Mouse (Mus musculus): Measurements from ENCODE around the gene Atoh8. TPM values are rescaled to one million over a fixed set of nuclear protein-coding genes. Genes with fewer than 3 reads are reported as not detected.

The Atoh8 gene
- polyA plus RNA-seq, 1 experiment from 2014 or later = 11.8 TPM

DNA sequence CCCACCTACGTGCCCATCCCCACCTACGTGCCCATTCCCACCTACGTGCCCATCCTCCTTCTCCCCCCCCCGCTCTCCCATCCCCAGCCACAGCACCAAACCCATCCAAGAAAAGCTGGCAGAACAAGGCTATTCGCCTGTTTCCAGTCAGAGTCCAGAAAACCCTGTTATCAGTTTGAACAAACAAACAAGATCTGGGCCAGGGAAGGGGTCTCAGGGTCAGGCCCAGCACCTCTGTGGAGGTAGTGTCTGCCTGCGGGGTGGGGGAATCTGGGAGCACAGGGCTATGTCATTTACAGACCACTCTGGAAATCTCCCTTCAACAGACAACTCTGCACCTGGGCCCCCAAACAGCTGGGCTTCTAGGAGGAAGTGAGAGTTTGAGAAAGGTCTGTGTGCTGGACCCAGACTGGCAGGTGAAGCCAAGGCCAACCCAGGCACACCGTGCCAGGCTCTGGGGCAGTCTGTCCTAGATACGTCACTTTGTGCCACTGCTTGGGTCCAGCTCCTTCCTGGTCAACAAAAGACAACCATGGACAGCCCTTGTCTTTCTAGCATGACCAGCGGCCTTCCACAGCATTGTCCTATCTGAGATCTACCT is 7.6 kb downstream of the Atoh8 start:
- H3K27me3 ChIP-seq (ENCODE audit: control insufficient read depth, insufficient read depth, low read length) = no peaks in the 10 kb centered on the region; the same call in 1 of the 2 replicates
- H3K4me1 ChIP-seq (replicated peaks; ENCODE audit: control insufficient read depth, insufficient read depth, low read length) = peaks cover 13% of the 10 kb centered on the region
- ATAC-seq (replicated peaks; ENCODE audit: low FRiP score) = no peak

GRCm38 (mm10) chr6:72227011-72227410 is 8.4 kb downstream of the Atoh8 start:
- Histone ChIP-seq H3K4me3 (ENCODE audit: low read depth, low read length) (no peak overlapping the region), H3K4me2 (ENCODE audit: low read depth, low read length, severe bottlenecking) (no peak overlapping the region), H3K4me1 (replicated peaks; ENCODE audit: control insufficient read depth, insufficient read depth, low read length) (peaks cover 20% of the 10 kb centered on the region), H3K36me3 (ENCODE audit: control insufficient read depth, insufficient read depth, low read length) (no peaks in the 10 kb centered on the region), H3K27me3 (ENCODE audit: control insufficient read depth, insufficient read depth, low read length) (no peaks in the 10 kb centered on the region; the same call in 1 of the 2 replicates), H3K9me3 (ENCODE audit: control insufficient read depth, low read length) (no peaks in the 10 kb centered on the region), H3K9ac (ENCODE audit: low read length) (no peak overlapping the region), H3K27ac (ENCODE audit: low read depth, low read length) (no peak overlapping the region)
- WGBS = 91% methylated on average over 4 of the region's 4 CpGs
- no peak for ATAC-seq (replicated peaks; ENCODE audit: low FRiP score)
- no peak for DNase-seq (ENCODE audit: low spot score)

More for the DNA sequence above, 7.6 kb downstream of the Atoh8 start:
- H3K27ac ChIP-seq (ENCODE audit: low read depth, low read length) = no peak overlapping the region
- no peak overlapping the region for H3K4me3 ChIP-seq (ENCODE audit: low read depth, low read length)
- 92% methylated on average over 9 of the region's 9 CpGs for WGBS
- H3K9ac ChIP-seq (ENCODE audit: low read length) = no peak overlapping the region
- H3K9me3 ChIP-seq (ENCODE audit: control insufficient read depth, low read length) = no peaks in the 10 kb centered on the region
- H3K36me3 ChIP-seq (ENCODE audit: control insufficient read depth, insufficient read depth, low read length) = no peaks in the 10 kb centered on the region
- H3K4me2 ChIP-seq (ENCODE audit: low read depth, low read length, severe bottlenecking) = no peak overlapping the region
- DNase-seq (ENCODE audit: low spot score) = no peak

- Histone ChIP-seq H3K9ac (ENCODE audit: low read length) (no peak overlapping the region), H3K4me2 (ENCODE audit: low read depth, low read length, severe bottlenecking) (no peak overlapping the region), H3K36me3 (ENCODE audit: control insufficient read depth, insufficient read depth, low read length) (no peaks in the 10 kb centered on the region), H3K4me1 (replicated peaks; ENCODE audit: control insufficient read depth, insufficient read depth, low read length) (peaks cover 24% of the 10 kb centered on the region), H3K4me3 (ENCODE audit: low read depth, low read length) (no peak overlapping the region), H3K27ac (ENCODE audit: low read depth, low read length) (no peak overlapping the region), H3K9me3 (ENCODE audit: control insufficient read depth, low read length) (no peaks in the 10 kb centered on the region), H3K27me3 (ENCODE audit: control insufficient read depth, insufficient read depth, low read length) (no peaks in the 10 kb centered on the region)
- DNase-seq (ENCODE audit: low spot score) = no peak
- 80% methylated on average over 3 of the region's 3 CpGs for WGBS
- no peak for ATAC-seq (replicated peaks; ENCODE audit: low FRiP score)
Measured at GRCm38 (mm10) chr6:72225686-72226085, 9.7 kb downstream of the Atoh8 start.

DNA sequence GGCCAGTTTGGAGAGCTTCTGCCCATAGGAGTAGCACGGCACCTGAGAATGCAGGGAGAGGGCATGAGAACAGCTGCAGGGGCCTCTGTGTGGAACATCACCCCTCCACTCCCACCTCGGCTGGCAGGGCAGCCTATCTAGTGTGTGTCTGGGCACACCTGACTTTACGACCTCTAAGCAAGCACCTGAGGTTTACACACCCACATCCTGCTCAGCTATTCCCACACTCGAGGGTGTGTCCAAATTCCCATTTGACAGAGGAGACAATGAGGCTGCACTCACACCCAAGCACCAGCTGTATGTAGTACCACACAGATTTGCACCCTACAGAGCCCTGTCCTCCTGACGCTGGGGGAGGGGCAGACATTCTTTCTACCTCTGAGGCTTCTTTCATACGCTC is 11.5 kb downstream of the Atoh8 start:
- H3K9ac ChIP-seq (ENCODE audit: low read length) = no peak overlapping the region
- 69% methylated on average over 6 of the region's 6 CpGs for WGBS
- H3K4me3 ChIP-seq (ENCODE audit: low read depth, low read length) = no peak overlapping the region
- ATAC-seq (replicated peaks; ENCODE audit: low FRiP score) (no peak), DNase-seq (ENCODE audit: low spot score) (no peak)
- H3K4me1 ChIP-seq (replicated peaks; ENCODE audit: control insufficient read depth, insufficient read depth, low read length) = peaks cover 30% of the 10 kb centered on the region
- no peak overlapping the region for H3K27ac ChIP-seq (ENCODE audit: low read depth, low read length)
- no peak overlapping the region for H3K4me2 ChIP-seq (ENCODE audit: low read depth, low read length, severe bottlenecking)
- H3K27me3 ChIP-seq (ENCODE audit: control insufficient read depth, insufficient read depth, low read length) = no peaks in the 10 kb centered on the region; the same call in 1 of the 2 replicates
- no peaks in the 10 kb centered on the region for H3K9me3 ChIP-seq (ENCODE audit: control insufficient read depth, low read length)
- no peaks in the 10 kb centered on the region for H3K36me3 ChIP-seq (ENCODE audit: control insufficient read depth, insufficient read depth, low read length)

DNA sequence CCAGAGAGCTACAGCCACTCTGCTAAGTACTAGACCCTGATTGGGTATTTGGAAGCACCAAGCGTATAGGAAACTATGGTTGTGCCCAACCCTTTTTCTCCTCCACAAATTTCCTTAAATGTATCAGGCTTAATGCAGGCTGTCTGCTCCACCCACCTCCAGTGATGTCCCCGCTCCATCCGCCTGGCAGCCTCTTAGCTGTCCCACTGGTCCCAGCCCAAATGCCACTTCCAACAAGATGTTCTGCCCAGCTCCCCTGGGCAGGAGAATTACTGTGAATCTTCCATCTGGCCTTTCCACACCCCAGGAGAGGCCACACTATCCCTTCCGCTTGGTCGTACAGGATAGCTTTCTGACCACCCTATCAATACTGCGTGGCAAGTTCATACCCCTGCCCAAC is 12.5 kb downstream of the Atoh8 start:
- Histone ChIP-seq H3K4me2 (ENCODE audit: low read depth, low read length, severe bottlenecking) (peak overlapping the region; percentile 35; the same call in 1 of the 2 replicates), H3K36me3 (ENCODE audit: control insufficient read depth, insufficient read depth, low read length) (no peaks in the 10 kb centered on the region), H3K4me3 (ENCODE audit: low read depth, low read length) (no peak overlapping the region), H3K27ac (ENCODE audit: low read depth, low read length) (peak overlapping the region; percentile 77), H3K9me3 (ENCODE audit: control insufficient read depth, low read length) (no peaks in the 10 kb centered on the region), H3K4me1 (replicated peaks; ENCODE audit: control insufficient read depth, insufficient read depth, low read length) (peaks cover 38% of the 10 kb centered on the region), H3K9ac (ENCODE audit: low read length) (no peak overlapping the region), H3K27me3 (ENCODE audit: control insufficient read depth, insufficient read depth, low read length) (peaks cover 4% of the 10 kb centered on the region; the same call in 1 of the 2 replicates)
- WGBS = 54% methylated on average over 6 of the region's 6 CpGs
- ATAC-seq (replicated peaks; ENCODE audit: low FRiP score) = no peak
- no peak for DNase-seq (ENCODE audit: low spot score)

- peak; percentile 89 for DNase-seq (ENCODE audit: low spot score)
- 0 out of 2 replicates have a peak overlapping the region, but pooled peaks have one; percentile 13 for H3K9ac ChIP-seq (ENCODE audit: low read length)
- no peaks in the 10 kb centered on the region for H3K9me3 ChIP-seq (ENCODE audit: control insufficient read depth, low read length)
- ATAC-seq (replicated peaks; ENCODE audit: low FRiP score) = peak; percentile 88
- H3K27ac ChIP-seq (ENCODE audit: low read depth, low read length) = peak overlapping the region; percentile 77
- WGBS = under 1% methylated on average over 11 of the region's 11 CpGs
- no peaks in the 10 kb centered on the region for H3K36me3 ChIP-seq (ENCODE audit: control insufficient read depth, insufficient read depth, low read length)
- H3K4me3 ChIP-seq (ENCODE audit: low read depth, low read length) = no peak overlapping the region
- H3K27me3 ChIP-seq (ENCODE audit: control insufficient read depth, insufficient read depth, low read length) = peaks cover 4% of the 10 kb centered on the region; the same call in 1 of the 2 replicates
- peak overlapping the region; percentile 35 for H3K4me2 ChIP-seq (ENCODE audit: low read depth, low read length, severe bottlenecking)
- peaks cover 44% of the 10 kb centered on the region for H3K4me1 ChIP-seq (replicated peaks; ENCODE audit: control insufficient read depth, insufficient read depth, low read length)
Measured at GRCm38 (mm10) chr6:72222271-72222724, 13.1 kb downstream of the Atoh8 start.

DNA sequence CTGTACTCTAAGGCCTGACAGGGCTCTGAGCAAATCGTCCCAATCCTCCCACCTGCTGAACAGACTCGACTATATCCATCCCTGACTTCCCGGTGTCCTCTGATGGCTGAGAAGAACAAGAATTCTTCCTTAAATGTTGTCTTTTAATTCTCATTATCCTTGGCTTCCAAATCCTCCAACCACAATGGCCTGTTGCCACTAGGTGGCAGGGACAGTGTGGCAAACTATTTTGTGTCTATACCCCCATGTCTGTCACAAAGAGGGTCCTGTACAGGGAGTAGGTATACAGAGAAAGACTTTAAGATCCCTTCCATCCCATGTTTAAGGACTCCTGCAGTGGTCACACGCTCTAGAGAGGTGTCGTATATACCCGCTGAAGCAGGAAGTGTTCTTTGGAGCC is 14.1 kb downstream of the Atoh8 start:
- 35% methylated on average over 6 of the region's 6 CpGs for WGBS
- no peak overlapping the region for H3K27ac ChIP-seq (ENCODE audit: low read depth, low read length)

GRCm38 (mm10) chr6:72219549-72219948 is 15.8 kb downstream of the Atoh8 start:
- Histone ChIP-seq H3K4me2 (ENCODE audit: low read depth, low read length, severe bottlenecking) (no peak overlapping the region), H3K9ac (ENCODE audit: low read length) (no peak overlapping the region), H3K9me3 (ENCODE audit: control insufficient read depth, low read length) (no peaks in the 10 kb centered on the region), H3K27ac (ENCODE audit: low read depth, low read length) (no peak overlapping the region), H3K27me3 (ENCODE audit: control insufficient read depth, insufficient read depth, low read length) (peaks cover 4% of the 10 kb centered on the region; the same call in 1 of the 2 replicates), H3K4me3 (ENCODE audit: low read depth, low read length) (no peak overlapping the region), H3K36me3 (ENCODE audit: control insufficient read depth, insufficient read depth, low read length) (no peaks in the 10 kb centered on the region), H3K4me1 (replicated peaks; ENCODE audit: control insufficient read depth, insufficient read depth, low read length) (peaks cover 67% of the 10 kb centered on the region)
- WGBS = 74% methylated on average over 5 of the region's 5 CpGs
- ATAC-seq (replicated peaks; ENCODE audit: low FRiP score) = no peak
- no peak for DNase-seq (ENCODE audit: low spot score)

More for the DNA sequence above, 14.1 kb downstream of the Atoh8 start:
- Histone ChIP-seq H3K4me1 (replicated peaks; ENCODE audit: control insufficient read depth, insufficient read depth, low read length) (peaks cover 53% of the 10 kb centered on the region), H3K4me3 (ENCODE audit: low read depth, low read length) (no peak overlapping the region), H3K36me3 (ENCODE audit: control insufficient read depth, insufficient read depth, low read length) (no peaks in the 10 kb centered on the region), H3K9me3 (ENCODE audit: control insufficient read depth, low read length) (no peaks in the 10 kb centered on the region), H3K4me2 (ENCODE audit: low read depth, low read length, severe bottlenecking) (peak overlapping the region; percentile 35), H3K27me3 (ENCODE audit: control insufficient read depth, insufficient read depth, low read length) (peaks cover 4% of the 10 kb centered on the region; the same call in 1 of the 2 replicates), H3K9ac (ENCODE audit: low read length) (no peak overlapping the region)
- no peak for ATAC-seq (replicated peaks; ENCODE audit: low FRiP score)
- DNase-seq (ENCODE audit: low spot score) = no peak

GRCm38 (mm10) chr6:72218281-72218680 is 17.1 kb downstream of the Atoh8 start:
- Histone ChIP-seq H3K36me3 (ENCODE audit: control insufficient read depth, insufficient read depth, low read length) (no peaks in the 10 kb centered on the region), H3K4me2 (ENCODE audit: low read depth, low read length, severe bottlenecking) (no peak overlapping the region), H3K27ac (ENCODE audit: low read depth, low read length) (no peak overlapping the region), H3K9me3 (ENCODE audit: control insufficient read depth, low read length) (no peaks in the 10 kb centered on the region), H3K9ac (ENCODE audit: low read length) (no peak overlapping the region), H3K4me3 (ENCODE audit: low read depth, low read length) (no peak overlapping the region), H3K27me3 (ENCODE audit: control insufficient read depth, insufficient read depth, low read length) (peaks cover 4% of the 10 kb centered on the region; the same call in 1 of the 2 replicates), H3K4me1 (replicated peaks; ENCODE audit: control insufficient read depth, insufficient read depth, low read length) (peaks cover 63% of the 10 kb centered on the region)
- no peak for ATAC-seq (replicated peaks; ENCODE audit: low FRiP score)
- 54% methylated on average over 4 of the region's 4 CpGs for WGBS
- no peak for DNase-seq (ENCODE audit: low spot score)

Measured in forebrain, embryonic 11.5 days (tissue).